Mouse (Mus musculus): ENCODE results near the gene Kat2a. TPM values are rescaled to one million over a fixed set of nuclear protein-coding genes. Genes with fewer than 3 reads are reported as not detected.

The Kat2a gene
- 20.9 and 23.8 TPM in 2 replicates for polyA plus RNA-seq (2015; fragmentation: Nextera tagmentation; extraction: Ambion mirVana)

- Histone ChIP-seq H3K4me2 (peak within 1 kb of the TSS; percentile 97), H3K27ac (peak within 1 kb of the TSS; percentile 87), H3K4me1 (replicated peaks) (peaks cover 52% of the 10 kb centered on the region), H3K4me3 (replicated peaks) (peak within 1 kb of the TSS; percentile 79), H3K36me3 (peaks cover 62% of the 10 kb centered on the region), H3K9me3 (replicated peaks) (no peaks in the 10 kb centered on the region), H3K9ac (peak within 1 kb of the TSS; percentile 87), H3K27me3 (no peaks in the 10 kb centered on the region)
- 2% methylated on average over 48 of the region's 48 CpGs for WGBS (ENCODE audit: insufficient replicate concordance)
- ATAC-seq (ENCODE audit: low read depth) (peak; percentile 60), DNase-seq (peak; percentile 70)
These were observed at the start of gene Kat2a for GRCm38 (mm10) chr11:100711783-100712615. Kat2a (minus strand) TSS chr11:100712465.

DNA sequence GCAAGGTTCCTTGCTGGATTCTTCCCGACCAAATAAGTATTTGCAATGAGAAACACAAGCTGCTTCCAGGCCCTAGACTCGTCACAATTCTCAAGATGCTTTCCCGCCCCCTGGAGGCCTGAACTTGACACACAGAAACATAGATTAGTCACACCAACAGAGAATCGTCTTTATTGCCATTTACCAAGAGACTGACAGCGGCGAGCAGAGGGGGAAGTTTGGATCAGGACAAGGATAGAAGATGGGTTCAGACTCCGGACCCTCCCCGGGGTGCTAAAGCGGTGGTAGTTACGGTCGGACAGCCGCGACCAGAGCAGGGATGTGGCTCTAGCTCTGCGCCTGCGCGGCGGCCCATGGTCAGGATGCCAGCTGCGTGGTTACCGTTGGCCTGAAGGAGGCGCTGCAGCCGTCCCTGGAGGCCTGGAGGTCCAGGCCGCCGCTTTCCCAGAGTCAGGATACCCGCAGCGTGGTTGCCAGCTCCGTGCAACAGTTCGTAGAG lies 49.3 kb upstream of the Kat2a start:
- DNase-seq (peak; percentile 39), ATAC-seq (ENCODE audit: low read depth) (peak; percentile 60)
- Histone ChIP-seq H3K27me3 (peaks cover 69% of the 10 kb centered on the region), H3K9ac (peak overlapping the region; percentile 63), H3K4me1 (replicated peaks) (peaks cover 32% of the 10 kb centered on the region), H3K27ac (no peak overlapping the region), H3K4me3 (replicated peaks) (peak overlapping the region; percentile 57), H3K9me3 (replicated peaks) (no peaks in the 10 kb centered on the region), H3K36me3 (no peaks in the 10 kb centered on the region), H3K4me2 (peak overlapping the region; percentile 79)
- under 1% methylated on average over 27 of the region's 27 CpGs for WGBS (ENCODE audit: insufficient replicate concordance)

DNA sequence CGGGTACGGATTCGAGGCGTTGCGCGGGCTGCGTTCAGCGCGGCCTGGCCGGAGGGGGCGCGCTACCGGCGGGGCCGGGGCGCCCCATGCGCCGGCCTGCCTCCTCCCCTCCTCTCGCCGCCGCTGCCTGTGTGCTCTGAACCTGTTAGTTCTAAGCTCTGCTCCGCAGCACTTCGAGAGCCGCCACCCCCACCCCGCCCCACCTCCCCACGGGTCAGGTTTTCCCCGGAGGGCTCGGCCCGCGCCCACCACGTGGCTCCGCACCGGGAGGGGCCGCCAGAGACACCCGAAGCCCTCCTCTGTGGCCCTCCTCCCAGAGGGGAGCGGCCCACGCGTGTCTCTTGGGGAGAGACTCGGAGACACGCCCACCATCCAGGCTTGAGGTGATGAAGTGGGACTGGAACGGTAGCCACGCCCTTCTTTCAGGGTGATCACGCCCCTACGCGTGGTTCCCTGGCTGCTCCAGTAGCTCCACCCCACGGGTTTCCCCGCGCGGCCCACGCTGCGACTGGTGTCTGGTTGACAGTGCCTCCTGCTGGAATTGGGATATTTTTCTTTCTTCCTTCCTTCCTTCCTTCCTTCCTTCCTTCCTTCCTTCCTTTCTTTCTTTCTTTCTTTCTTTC lies 47.5 kb upstream of the Kat2a start, which contains the start of gene Kcnh4:
Kcnh4 (minus strand) TSS at position 332 of the 623 bp plus-strand sequence.
- peaks cover 88% of the 10 kb centered on the region for H3K27me3 ChIP-seq
- DNase-seq = peak; percentile 55
- peak within 1 kb of the TSS; percentile 49 for H3K4me3 ChIP-seq (replicated peaks)
- ATAC-seq (ENCODE audit: low read depth) = peak; percentile 52
- WGBS (ENCODE audit: insufficient replicate concordance) = under 1% methylated on average over 50 of the region's 51 CpGs
- H3K4me2 ChIP-seq = peak within 1 kb of the TSS; percentile 71
- peaks cover 32% of the 10 kb centered on the region for H3K4me1 ChIP-seq (replicated peaks)
- no peak within 1 kb of the TSS for H3K27ac ChIP-seq
- peak within 1 kb of the TSS; percentile 26; the same call in 1 of the 2 replicates for H3K9ac ChIP-seq
- H3K9me3 ChIP-seq (replicated peaks) = no peaks in the 10 kb centered on the region
- H3K36me3 ChIP-seq = no peaks in the 10 kb centered on the region

DNA sequence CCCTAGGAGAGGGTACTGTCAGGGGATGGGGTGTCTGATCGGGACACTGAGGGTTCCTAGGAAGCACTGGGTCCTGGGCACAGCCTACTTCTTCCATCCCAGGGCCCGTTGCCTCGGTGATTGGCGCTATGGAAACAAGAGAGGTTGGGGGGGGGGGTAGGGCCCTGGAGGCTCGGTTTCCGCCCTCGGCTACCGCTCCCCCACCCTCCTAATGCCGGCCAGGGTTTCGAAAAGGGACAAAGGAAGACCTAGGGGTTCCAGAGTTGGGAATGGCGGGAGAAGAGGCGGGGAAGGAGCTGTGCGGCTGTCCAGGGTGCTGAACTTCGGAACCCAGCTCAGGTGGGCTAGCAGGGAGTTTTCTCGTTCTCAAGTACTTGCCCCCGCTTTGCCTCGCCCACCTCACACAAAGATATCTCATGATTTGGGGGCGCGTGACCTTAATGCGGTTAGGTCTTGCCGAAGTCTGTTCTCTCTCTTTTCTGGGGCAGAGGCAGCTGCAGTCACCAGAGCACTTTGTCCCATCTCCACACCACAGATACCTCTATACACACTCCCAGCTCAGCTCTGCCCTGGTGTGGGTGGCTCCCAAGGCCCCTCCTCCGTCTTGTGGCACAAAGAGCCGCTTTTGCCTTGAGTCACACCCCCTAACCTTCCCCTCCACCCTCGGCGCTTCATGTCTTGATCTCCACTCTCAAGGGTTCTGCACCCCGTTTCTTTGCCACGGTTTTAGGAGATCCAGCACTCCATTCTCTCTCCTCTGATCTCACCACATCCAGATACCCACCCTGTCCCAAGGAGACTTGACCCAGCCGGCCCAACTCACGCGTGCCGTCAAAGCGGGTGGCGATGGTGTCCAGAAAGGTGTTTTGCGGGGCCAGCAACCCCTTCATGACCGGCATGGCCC lies 46.7 kb upstream of the Kat2a start:
- H3K9me3 ChIP-seq (replicated peaks) = no peaks in the 10 kb centered on the region
- H3K36me3 ChIP-seq = no peaks in the 10 kb centered on the region
- WGBS (ENCODE audit: insufficient replicate concordance) = 2% methylated on average over 35 of the region's 35 CpGs
- peaks cover 32% of the 10 kb centered on the region for H3K4me1 ChIP-seq (replicated peaks)
- H3K9ac ChIP-seq = no peak overlapping the region
- peak overlapping the region; percentile 49 for H3K4me3 ChIP-seq (replicated peaks)
- peaks cover 90% of the 10 kb centered on the region for H3K27me3 ChIP-seq
- H3K27ac ChIP-seq = no peak overlapping the region
- peak overlapping the region; percentile 71 for H3K4me2 ChIP-seq
- peak; percentile 38 for DNase-seq
- ATAC-seq (ENCODE audit: low read depth) = no peak

- Histone ChIP-seq H3K4me2 (no peak overlapping the region), H3K27me3 (peaks cover 97% of the 10 kb centered on the region), H3K9ac (no peak overlapping the region), H3K27ac (no peak overlapping the region), H3K4me1 (replicated peaks) (peaks cover 32% of the 10 kb centered on the region), H3K4me3 (replicated peaks) (no peak overlapping the region), H3K36me3 (no peaks in the 10 kb centered on the region), H3K9me3 (replicated peaks) (no peaks in the 10 kb centered on the region)
- WGBS (ENCODE audit: insufficient replicate concordance) = 64% methylated on average over 12 of the region's 12 CpGs
- DNase-seq (no peak), ATAC-seq (ENCODE audit: low read depth) (no peak)
These were observed 45.3 kb upstream of the Kat2a start for GRCm38 (mm10) chr11:100757566-100757965.

GRCm38 (mm10) chr11:100756476-100756875 lies 44.2 kb upstream of the Kat2a start:
- DNase-seq (no peak), ATAC-seq (ENCODE audit: low read depth) (no peak)
- Histone ChIP-seq H3K4me3 (replicated peaks) (no peak overlapping the region), H3K9me3 (replicated peaks) (no peaks in the 10 kb centered on the region), H3K4me2 (no peak overlapping the region), H3K9ac (no peak overlapping the region), H3K27me3 (peaks cover 95% of the 10 kb centered on the region), H3K4me1 (replicated peaks) (peaks cover 25% of the 10 kb centered on the region), H3K36me3 (no peaks in the 10 kb centered on the region), H3K27ac (no peak overlapping the region)
- WGBS (ENCODE audit: insufficient replicate concordance) = 45% methylated on average over 6 of the region's 6 CpGs

- no peak overlapping the region for H3K4me3 ChIP-seq (replicated peaks)
- H3K4me1 ChIP-seq (replicated peaks) = peaks cover 11% of the 10 kb centered on the region
- no peaks in the 10 kb centered on the region for H3K36me3 ChIP-seq
- WGBS (ENCODE audit: insufficient replicate concordance) = 90% methylated on average over 3 of the region's 3 CpGs
- H3K9ac ChIP-seq = no peak overlapping the region
- no peaks in the 10 kb centered on the region for H3K9me3 ChIP-seq (replicated peaks)
- DNase-seq = no peak
- peaks cover 86% of the 10 kb centered on the region for H3K27me3 ChIP-seq
- no peak overlapping the region for H3K4me2 ChIP-seq
- H3K27ac ChIP-seq = no peak overlapping the region
- ATAC-seq (ENCODE audit: low read depth) = no peak
These were observed 42.4 kb upstream of the Kat2a start for GRCm38 (mm10) chr11:100754693-100755057.

DNA sequence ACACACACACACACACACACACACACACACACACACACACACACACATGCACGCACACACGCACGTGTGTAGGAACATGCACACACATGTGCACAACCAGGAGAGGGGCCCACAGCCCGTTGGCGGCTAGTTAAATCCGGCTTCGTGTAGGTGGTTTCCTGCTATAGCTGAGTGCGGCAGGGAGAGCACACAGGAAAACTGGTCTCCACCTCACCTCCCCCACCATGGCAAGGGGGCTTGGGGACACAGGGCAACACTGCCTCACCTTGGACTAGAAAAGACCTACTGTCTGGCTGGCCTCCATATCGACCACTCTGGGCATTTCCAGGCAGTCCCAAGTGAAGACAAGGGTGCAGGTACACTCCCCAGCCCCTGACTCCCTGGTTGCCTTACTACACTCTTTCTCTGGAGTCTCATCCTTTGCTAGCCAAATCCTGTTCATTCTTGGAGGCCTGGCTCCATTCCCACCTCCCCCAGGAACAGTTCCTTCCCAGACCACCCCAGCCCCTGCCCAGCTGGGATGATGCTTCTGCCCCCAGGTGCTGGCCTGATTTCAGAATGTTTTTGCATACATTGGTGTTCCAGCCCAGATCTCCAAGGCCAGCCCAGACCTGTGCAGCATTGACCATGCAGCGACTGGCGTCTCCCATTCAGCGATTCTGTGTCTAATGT lies 41.9 kb upstream of the Kat2a start:
- WGBS (ENCODE audit: insufficient replicate concordance) = 57% methylated on average over 10 of the region's 12 CpGs
- H3K4me2 ChIP-seq = no peak overlapping the region
- H3K27ac ChIP-seq = no peak overlapping the region
- DNase-seq (no peak), ATAC-seq (ENCODE audit: low read depth) (no peak)
- H3K9ac ChIP-seq = no peak overlapping the region
- no peaks in the 10 kb centered on the region for H3K36me3 ChIP-seq
- no peaks in the 10 kb centered on the region for H3K9me3 ChIP-seq (replicated peaks)
- H3K4me3 ChIP-seq (replicated peaks) = no peak overlapping the region
- peaks cover 6% of the 10 kb centered on the region for H3K4me1 ChIP-seq (replicated peaks)
- peaks cover 86% of the 10 kb centered on the region for H3K27me3 ChIP-seq

- Histone ChIP-seq H3K27ac (no peak overlapping the region), H3K9ac (no peak overlapping the region), H3K27me3 (peaks cover 85% of the 10 kb centered on the region), H3K4me2 (no peak overlapping the region), H3K4me1 (replicated peaks) (peaks cover 12% of the 10 kb centered on the region), H3K4me3 (replicated peaks) (no peak overlapping the region), H3K9me3 (replicated peaks) (no peaks in the 10 kb centered on the region), H3K36me3 (no peaks in the 10 kb centered on the region)
- 48% methylated on average over 10 of the region's 10 CpGs for WGBS (ENCODE audit: insufficient replicate concordance)
- DNase-seq = no peak
- no peak for ATAC-seq (ENCODE audit: low read depth)
These were observed 40.0 kb upstream of the Kat2a start for GRCm38 (mm10) chr11:100752294-100752693.

DNA sequence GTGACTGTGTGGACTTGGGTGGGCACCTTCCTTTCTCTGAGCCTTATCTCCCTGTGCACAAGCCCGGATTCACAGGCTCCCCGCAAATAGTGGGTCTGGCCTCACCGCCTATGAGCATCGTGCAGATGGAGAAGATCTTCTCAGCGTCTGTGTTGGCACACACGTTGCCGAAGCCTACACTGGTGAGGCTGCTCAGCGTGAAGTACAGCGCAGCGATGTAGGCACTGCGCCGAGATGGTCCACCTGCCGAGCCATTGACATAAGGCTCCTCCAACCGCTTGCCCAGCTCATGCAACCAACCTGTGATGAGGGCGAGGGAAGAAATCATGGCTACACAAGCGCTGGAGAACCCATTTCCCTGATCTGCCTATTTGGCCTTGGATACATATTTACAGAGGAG lies 37.9 kb upstream of the Kat2a start:
- H3K27me3 ChIP-seq = peaks cover 77% of the 10 kb centered on the region
- H3K36me3 ChIP-seq = no peaks in the 10 kb centered on the region
- no peak overlapping the region for H3K27ac ChIP-seq
- no peak overlapping the region for H3K4me2 ChIP-seq
- WGBS (ENCODE audit: insufficient replicate concordance) = 65% methylated on average over 16 of the region's 16 CpGs
- no peak for DNase-seq
- no peak overlapping the region for H3K9ac ChIP-seq
- H3K9me3 ChIP-seq (replicated peaks) = no peaks in the 10 kb centered on the region
- H3K4me1 ChIP-seq (replicated peaks) = peaks cover 23% of the 10 kb centered on the region
- no peak overlapping the region for H3K4me3 ChIP-seq (replicated peaks)
- no peak for ATAC-seq (ENCODE audit: low read depth)

All from liver, embryonic 13.5 days (tissue).